Mouse (Mus musculus) lung, adult 18-20 months (tissue): ENCODE data around the gene Rdh16f1.
"Not testable (repeated sequence)": the region's sequence is repeated elsewhere in the genome, so short reads cannot be mapped to it uniquely, and the experiment has no call there.

Source experiments
- DNase-seq, 2 experiments: peaks; one replicate each; pipeline ENCODE4 v3.0.0; 2022; ENCODE audit warnings: mixed read lengths in 2 of 2

The Rdh16f1 gene

DNA sequence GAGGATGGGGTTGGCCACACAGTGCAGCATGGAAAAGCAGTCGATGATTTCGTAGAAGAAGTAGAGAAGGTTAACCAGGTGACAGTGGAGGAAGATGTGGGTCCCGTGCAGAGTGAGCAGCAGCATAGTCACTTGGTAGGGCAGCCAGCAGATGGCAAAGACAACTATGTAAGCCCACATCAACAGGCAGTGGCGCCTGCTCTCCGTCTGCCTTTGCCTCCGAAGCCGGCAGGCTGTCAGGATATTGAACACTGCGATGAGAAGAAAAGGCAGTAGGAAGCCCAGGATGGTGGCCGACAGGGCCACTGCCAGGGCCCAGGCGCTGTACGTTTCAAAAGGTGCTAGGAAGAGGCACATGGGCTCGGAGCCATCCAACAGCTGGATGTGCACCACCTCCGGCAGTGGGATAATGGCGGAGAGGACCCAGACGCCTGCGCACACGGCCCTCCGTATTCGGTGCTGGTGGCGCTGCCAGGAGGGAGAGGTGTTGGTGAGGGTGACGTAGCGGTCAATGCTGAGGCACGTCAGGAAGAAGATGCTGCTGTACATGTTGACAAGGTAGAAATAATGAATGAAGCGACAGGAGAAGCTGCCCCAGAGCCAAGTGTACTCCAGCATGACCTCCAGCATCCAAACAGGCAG, 9.3 kb upstream of the Rdh16f1 start:
- no peak for DNase-seq

DNA sequence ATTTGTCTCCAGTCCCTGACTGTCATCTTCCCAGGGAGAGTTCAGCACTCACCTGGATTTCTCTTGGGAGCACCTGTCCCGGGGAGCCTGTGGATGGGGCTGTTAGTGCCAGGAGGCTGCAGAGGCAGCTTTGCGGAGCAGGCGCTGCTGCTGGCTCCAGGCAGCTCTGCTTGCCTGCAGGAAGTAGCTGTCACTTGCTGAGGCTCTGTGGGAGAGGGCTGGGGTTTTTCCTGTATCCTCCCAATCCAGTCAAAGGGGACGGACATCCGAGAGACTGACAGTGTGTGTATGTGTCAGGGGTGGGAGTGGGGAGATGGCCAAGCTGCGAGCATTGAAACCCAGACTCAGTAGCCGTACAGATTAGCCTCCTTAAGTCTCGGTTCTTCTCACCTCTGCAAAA, 8.0 kb upstream of the Rdh16f1 start, which contains the start of gene Gpr182:
Gene Gpr182, minus strand, starts transcription at position 185 of the 400 bp plus-strand sequence.
- peak; percentile 50 to 69 for DNase-seq

DNA sequence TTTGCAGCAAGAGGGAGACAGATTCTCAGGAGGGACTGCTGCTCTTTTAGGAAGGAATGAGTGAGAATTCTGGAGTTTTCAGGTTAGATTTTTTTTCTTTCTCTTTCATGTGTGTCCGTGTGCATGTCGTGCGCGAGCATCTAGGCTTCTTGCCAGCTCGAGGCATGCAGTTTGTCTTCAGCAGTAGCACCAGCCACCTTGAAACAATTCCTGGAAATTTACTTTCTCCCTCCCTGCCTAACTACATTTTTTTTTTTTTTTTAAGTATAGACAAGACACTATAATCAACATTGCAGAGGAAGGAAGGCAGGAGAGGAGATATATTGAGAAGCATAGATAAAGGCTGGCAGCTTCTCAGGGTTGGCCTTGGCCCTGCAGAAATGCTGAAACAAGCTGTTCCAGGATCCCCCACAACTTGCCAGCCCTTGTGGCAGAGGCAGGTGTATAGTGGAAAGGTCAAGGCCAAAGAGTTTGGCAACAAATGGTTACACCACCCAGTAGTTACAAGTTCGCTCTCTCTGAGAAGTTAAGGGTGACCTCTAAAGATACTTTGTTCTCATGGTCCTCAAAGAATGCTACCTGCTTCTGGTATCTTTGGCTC, 4.9 kb upstream of the Rdh16f1 start:
- peak in 1 of 2 experiments; percentile 48 for DNase-seq

DNA sequence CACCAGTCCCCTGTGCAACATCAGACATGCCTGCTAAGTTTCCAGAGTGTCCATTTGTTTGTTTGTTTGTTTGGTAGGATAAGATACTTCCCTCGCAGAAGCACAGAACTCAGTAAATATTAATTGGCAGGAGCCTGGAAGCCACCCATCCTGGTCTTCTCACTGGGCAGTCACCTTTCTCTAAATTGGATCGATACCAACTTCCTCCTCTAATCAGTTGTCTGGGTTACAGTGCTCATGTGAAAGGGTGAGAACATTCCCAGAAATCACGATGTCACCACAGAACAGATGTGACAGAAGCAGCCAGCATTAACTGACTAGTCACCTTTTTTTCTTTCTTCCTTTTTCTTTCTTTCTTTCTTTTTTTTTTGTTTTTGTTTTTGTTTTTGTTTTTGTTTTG, 4.3 kb upstream of the Rdh16f1 start:
- peak in 1 of 2 experiments; percentile 9 for DNase-seq

DNA sequence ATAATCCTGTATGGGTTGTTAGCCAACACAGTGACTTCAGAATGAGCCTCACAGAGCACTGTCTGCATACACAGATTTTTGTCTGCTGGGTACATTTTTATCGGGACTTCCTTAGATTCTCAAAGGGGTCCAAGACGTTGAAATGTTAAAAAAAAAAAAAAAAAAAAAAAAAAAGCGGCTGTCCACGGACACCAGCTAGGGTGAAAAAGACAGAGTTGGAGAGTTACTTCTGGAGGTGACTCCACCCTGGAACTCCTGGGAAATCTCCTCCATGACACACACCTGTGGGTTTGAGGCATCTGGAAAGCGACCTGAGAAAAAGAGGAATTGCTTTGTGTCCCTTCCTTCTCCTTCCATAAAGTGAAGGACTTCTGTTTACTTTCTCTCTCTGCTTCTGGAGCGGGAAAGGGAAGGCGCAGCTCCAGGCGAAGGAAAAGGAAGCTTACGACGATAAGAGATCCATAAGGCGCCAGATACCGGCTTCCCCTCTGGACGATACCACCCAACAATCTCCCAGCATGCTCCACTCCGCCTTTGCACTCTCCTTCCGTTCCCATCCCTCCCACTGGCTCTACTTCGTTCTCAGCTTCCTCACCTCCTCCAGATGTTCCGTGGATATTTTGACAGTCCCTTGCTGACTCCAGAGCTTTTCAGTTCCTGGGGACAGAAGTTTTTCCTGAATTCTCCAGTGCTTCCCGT, 3.7 kb upstream of the Rdh16f1 start:
- peak; percentile 66 to 71 for DNase-seq

DNA sequence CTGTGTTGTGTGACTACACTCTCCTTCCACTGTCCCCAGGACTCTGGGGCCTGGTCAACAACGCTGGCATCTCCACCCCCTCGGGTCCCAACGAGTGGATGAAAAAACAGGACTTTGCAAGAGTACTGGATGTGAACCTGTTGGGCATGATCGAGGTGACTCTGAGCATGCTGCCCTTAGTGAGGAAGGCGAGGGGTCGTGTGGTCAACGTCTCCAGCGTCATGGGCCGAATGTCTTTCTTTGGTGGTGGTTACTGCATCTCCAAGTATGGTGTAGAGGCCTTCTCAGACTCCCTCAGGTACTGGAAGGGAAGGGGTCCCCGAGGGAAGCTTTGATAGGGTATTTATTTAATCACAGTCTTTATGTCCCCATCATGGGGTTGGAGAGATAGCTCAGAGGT, 3.3 kb downstream of the Rdh16f1 start:
- DNase-seq: not testable (repeated sequence)

DNA sequence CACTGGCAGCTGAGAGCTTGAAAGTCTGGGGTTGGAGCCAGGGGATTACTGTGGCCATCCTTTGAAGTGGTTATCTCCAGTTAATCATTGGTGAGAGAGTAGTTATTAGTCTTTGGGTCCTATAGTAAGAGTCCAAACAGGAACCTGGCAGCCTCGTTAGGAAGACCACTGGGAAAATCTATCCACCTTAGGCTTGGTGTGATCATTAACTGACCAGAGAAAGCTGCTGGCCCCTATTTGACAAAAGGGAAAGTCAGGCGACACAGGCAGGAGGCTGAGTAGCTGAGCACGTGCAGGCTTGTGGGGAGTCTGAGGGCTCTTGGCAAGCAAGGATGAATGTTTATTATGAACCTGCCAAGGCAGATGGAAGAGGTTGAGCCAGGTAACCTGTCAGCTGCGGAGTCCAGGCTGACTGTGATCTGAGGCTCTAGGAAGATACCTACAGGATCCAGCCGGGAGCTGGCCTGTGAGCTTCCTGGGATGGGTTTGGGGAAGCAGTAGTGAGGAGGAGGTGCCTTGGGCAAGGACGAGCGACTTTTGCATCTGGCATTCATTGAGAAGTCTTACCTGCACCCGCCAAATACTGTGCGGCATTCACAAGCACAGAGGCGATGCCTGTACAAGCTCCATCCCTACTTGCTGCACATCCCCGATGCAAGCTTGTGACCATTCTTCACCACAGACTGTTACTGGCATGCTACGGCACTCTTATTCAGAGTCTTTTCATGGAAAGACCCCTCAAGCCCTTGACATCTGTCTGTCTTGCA, 4.5 kb downstream of the Rdh16f1 start:
- no peak for DNase-seq

DNA sequence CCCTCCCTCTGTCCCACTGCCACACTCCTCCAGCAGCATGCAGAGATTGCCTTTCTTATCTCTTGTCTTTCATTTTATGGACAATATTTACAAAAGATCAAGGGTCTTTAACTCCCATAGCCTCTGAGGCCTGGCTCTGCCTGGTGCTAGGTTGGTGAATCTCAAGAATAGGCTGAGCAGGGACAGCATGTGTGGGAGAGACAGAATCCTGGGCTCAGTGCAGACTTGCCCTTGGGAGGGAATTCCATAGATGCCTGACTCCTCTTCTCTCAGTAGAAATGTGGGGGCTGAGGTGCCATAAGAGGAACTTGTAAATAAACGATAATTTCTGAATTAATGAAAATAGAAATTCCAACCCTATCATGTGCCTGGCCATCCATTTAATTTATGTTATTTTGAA, 7.0 kb downstream of the Rdh16f1 start:
- no peak for DNase-seq

DNA sequence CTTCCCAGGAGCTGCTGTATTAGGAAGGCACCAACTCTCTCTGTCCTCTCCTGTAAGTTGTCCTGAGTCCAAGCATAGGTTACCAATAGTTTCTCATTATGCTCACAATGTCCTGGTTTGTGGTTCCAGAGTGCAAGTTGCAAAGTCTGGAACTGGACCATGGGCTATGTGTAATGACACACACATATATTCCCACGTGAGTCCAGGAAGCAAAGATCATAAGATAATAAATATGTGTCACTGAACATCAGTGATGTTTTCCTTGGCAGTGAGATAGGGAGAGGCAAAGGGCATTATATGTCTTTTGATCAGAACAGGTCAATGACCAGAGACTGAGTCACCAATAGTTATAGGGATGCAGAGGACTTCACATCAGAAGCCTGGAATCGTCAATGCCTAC, 16.4 kb downstream of the Rdh16f1 start, which contains the start of gene Rdh9:
Gene Rdh9, plus strand, starts transcription at position 376 of the 400 bp plus-strand sequence.
- DNase-seq: no peak

DNA sequence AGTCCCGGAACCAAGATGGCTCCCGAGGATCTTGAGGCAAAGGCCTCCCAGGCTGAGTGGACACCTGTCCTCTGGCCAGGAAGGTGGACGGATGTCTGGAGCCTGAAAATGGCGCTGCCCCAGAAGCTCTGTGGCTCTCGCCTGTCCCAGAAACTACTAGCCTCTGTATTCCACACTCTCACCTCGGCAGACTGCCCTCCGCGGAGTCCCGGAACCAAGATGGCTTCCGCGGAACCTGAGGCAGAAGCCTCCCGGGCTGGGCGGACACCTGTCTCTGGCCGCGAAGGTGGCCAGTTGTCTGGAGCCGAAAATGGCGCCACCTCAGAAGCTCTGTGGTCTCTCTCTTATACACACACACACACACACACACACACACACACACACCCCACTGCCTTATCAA, 22.7 kb downstream of the Rdh16f1 start:
- DNase-seq: not testable (repeated sequence)

DNA sequence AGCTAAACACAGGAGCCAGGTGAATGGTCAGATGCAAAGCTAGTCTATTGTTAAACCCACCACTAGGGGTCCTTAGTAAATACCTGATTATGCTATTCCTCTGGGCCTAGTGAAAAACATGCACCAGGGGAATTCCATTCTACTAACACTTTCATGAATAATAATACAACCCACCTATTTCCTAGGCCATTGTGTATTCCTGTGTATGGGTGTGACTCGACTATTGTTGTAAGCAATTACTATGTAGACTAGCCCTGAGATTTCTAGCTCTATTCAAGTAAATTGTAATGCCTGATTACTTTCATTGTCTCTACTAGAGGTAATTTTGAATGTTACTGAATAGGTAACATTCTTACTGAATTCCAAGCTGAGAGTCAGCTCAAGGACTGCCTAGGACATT, 25.8 kb downstream of the Rdh16f1 start:
- DNase-seq: not testable (repeated sequence)

DNA sequence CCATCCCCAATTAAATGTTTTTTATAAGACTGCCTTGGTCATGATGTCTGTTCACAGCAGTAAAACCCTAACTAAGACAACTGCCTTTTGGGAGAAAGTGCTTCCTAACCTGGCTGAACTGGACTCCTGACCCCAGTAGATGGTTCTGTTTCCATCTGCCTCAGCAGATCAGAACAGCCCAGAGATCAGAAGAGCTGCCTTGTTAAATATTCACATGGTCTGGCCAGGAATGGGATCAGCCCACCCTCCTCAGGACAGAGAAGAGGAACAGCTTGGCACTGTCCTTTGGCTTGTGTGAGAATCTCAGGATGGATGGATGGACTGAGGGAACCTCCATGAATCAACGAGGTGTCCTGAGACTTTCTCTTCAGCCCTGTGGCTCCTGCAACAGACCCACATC, 39.7 kb downstream of the Rdh16f1 start:
- no peak for DNase-seq

DNA sequence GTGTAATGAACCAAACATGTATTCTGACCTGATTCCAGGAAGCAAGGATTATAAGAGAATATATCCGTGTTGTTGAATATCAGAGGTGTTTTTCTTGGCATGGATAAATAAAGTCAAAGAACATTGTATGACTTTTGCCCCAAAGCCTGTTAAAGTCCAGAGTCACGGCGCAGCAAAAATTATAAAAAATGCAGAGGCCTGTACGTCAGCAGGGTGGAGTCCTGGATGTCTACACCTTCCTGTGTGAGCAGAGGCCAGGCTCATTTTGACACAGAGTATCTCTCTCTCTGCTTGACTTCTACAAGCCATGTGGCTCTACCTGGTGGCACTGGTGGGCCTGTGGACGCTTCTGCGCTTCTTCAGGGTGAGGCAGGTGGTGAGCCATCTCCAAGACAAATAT, 41.3 kb downstream of the Rdh16f1 start, which contains the start of gene Rdh16:
Gene Rdh16, plus strand, starts transcription at position 262 of the 400 bp plus-strand sequence.
- no peak for DNase-seq

DNA sequence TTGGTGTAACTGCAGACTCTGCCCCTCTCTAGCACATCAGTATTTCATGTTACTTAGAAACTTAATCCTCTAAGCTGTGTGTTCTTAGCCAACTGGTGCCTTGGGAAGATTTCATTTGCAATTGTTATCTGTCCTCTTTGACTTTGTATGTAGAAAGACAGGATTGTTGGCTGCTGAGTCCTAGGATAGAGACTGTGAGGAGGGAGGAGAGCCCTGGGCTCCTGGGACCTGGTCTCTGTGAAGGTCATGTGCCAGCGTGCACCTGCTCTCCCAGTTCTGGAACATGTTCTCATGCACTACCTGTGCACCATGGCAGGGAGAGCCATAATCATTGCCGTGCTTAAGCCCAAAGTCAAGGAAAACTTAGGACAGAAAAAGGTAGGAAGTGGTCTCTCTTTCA, 42.0 kb downstream of the Rdh16f1 start:
- no peak for DNase-seq

DNA sequence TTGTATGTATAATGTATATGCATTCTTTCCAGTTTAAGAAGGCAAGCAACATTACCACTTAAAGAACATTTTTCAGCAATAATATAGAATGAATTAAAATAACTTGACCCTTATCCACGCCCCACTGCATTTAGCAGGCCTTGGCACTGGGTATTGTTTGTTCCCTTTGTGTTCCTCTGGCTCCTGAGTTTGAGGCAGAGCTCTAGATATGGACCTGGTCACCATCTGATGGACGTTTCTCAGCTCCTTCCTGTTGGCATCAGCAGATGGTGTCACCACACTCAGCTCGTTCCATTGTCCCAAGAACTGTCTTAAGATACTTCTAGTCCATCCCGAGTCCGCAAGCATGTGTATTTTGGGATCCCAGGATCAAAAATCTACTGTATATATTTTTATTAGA, 42.6 kb downstream of the Rdh16f1 start:
- DNase-seq: no peak

DNA sequence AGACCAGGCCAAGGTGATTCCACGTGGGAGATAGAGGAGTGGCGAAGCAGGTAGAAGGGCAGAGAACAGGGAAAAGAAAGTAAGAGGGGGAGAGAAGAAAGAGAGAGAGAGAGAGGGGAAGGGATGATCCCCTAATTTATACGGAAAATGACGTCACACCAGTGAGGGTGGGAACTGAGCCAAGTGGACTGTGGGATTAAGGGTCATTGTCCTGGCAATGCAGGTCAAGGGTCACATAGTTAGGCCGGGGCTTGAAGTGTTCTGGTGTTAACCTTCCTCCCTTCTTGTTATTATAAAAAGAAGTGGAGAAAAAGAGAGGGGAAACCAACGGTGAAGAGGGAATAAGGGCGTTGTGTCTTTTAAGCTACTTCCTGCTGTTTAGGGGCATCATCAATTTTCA, 44.8 kb downstream of the Rdh16f1 start:
- no peak for DNase-seq

DNA sequence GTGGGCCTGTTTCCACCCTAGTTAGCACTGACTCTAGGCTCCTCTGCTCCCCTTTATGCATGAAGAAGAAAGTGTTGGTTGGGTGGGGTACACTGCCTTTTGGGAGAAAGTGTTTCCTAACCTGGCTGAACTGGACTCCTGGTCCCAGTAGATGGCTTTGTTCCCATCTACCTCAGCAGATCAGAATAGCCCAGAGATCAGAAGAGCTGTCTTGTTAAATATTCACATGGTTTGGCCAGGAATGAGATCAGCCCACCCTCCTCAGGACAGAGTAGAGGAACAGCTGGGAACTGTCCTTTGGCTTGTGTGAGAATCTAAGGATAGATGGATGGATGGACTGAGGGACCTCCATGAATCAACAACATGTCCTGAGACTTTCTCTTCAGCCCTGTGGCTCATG, 56.3 kb downstream of the Rdh16f1 start:
- no peak for DNase-seq

DNA sequence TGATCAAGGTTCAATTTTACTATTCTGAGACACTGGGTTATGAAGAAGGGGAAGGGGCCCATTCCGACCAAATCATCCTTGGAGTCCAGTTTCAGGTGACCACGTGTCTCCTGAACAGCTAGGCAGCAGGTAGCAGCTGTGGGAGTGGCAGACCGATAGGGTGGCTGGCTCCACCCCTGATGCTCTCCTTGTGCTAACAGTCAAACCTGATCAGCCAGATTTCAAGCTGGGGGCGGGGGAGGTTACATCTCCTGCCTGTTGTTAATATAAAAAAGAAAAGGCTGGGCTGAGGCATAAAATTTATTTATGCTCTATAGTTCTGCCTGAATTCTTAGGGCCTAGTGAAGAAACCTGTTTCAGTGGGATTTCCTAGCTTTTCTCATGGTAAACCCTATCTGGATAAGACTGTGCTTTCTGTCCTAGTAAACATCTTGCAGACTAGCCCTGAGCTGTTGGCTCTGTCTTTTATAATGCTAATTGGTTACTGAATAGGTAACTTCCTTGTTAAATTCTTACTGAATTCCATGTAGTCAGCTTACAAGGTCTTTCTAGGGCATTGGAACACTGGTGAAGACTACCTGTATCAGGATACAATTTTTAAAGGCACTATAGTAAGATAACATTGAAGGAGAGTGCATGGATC, 57.8 kb downstream of the Rdh16f1 start:
- not testable (repeated sequence) for DNase-seq

DNA sequence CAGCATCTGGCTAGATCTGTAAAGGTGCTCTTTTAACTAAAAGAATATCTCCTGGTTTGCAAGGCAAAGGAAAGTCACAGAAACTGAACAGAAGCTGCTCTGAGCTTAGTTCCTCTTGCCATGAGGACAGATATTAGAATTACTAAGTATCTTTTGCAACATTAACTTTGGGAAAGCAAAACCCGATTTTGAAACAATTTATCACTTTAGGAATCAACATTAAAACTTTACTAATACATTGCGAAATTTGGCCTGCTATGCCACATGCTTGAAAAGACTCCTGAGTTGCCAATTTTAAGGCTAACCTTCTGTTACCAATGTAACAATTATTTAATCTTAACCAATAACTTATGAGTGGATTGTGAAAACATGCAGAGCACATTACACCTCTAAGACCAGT, 62.2 kb downstream of the Rdh16f1 start:
- DNase-seq: not testable (repeated sequence)

DNA sequence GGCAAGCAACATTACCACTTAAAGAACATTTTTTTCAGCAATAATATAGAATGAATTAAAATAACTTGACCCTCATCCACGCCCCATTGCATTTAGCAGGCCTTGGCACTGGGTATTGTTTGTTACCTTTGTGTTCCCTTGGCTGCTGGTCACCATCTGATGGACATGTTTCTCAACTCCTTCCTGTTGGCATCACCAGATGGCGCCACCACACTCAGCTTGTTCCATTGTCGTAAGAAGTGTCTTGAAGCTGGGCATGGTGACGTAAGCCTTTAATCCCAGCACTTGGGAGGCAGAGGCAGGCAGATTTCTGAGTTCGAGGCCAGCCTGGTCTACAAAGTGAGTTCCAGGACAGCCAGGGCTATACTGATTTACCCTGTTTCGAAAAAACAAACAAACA, 65.8 kb downstream of the Rdh16f1 start:
- peak; percentile 12 to 24 for DNase-seq

DNA sequence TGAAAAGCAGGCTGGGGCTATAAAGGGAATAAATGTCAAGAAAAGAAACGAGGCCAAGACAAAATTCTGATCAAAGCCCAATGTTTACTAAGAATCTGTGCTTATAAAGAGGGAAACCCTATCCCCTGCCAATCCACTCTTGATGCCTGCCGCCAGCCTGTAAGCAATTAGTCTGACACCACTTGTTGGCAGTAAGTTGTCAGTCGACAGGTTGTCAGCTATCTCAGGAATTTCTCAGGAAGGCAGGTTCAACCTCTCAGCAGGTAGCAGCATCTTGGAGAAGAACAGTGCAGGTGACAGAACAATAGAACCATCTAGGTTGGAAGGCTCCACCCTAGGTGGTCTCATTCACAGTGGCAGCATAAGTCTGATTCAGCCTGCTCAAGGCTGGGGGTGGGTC, 69.5 kb downstream of the Rdh16f1 start:
- no peak for DNase-seq

DNA sequence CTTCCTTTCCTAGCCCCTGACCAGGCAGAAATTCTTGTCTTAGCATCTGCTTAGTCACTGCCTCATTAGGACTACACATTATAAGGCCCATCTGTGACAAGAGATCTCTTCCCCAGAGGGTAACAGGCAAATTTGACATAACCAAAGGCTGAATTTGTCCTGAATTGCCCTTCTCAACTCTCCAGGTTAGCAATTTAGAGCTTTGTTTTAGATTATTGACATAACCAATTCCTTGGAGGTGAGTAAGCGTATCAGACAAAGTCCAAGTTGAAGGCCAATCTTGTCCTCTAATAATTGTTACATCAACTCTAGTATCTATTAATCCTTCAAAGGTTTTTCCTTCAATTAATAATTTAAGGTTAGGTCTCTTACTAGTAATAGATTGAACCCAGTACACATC, 74.6 kb downstream of the Rdh16f1 start:
- not testable (repeated sequence) for DNase-seq

DNA sequence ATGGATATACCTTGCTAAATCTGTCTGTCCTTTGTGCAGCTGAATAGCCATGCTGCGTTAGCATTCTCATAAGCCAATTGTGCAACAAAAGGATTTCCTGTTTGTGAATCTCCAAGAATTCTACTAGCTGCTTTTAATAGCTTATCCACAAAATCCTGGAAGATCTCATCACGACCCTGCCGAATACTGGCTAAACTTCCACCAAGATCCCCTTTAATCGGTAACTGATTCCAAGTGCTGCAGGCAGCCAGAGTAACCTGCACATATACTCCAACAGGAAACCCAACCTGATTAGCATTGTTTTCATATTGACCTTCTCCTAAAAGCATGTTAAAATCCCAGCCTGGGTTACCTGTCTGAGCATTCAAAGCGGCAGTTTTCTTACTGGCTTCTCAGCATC, 75.7 kb downstream of the Rdh16f1 start:
- no peak for DNase-seq
